Mouse (Mus musculus): ENCODE results near the gene Nkx6-1.

GRCm38 (mm10) chr5:101659411-101659971 is 5.3 kb downstream of the Nkx6-1 start:
- no peak for TF ChIP-seq CEBPB (IDR thresholded peaks at IDR 0.05; ENCODE audit: insufficient read depth, poor library complexity, severe bottlenecking)
- TF ChIP-seq MAX (IDR thresholded peaks at IDR 0.05; ENCODE audit: low read depth) = no peak
- TF ChIP-seq E2F4 (IDR thresholded peaks at IDR 0.05; ENCODE audit: insufficient read depth) = no peak
